Mouse (Mus musculus) kidney, embryonic 14.5 days (tissue): Measurements from ENCODE around the gene Guca1b. TPM values are rescaled to one million over a fixed set of nuclear protein-coding genes. Genes with fewer than 3 reads are reported as not detected.

Experiments
- ATAC-seq: fragments of 200-750 bp; cut with Nextera tagmentation; 2 replicates; pipeline ENCODE4 v1.8.0; 2017; ENCODE audit warnings: moderate number of reproducible peaks, mild to moderate bottlenecking, moderate TSS enrichment, moderate library complexity; ENCODE audit not compliant: low FRiP score, low TSS enrichment
- H3K27ac ChIP-seq: fragments of 300-500 bp; sonication (generic); 2 replicates; pipeline ENCODE4 v1.5.1; 2014; ENCODE audit warnings: low read depth, mild to moderate bottlenecking, low read length, moderate library complexity, mixed read lengths
- H3K27me3 ChIP-seq: fragments of 300-500 bp; sonication (generic); 2 replicates; pipeline ENCODE4 v1.6.1; 2014; ENCODE audit warnings: mild to moderate bottlenecking, low read length; ENCODE audit not compliant: control insufficient read depth, insufficient read depth
- H3K36me3 ChIP-seq: fragments of 300-500 bp; sonication (generic); 2 replicates; pipeline ENCODE4 v1.6.1; 2014; ENCODE audit warnings: low read length, mixed read lengths; ENCODE audit not compliant: control insufficient read depth, insufficient read depth
- H3K4me1 ChIP-seq: fragments of 300-500 bp; sonication (generic); 2 replicates; pipeline ENCODE4 v1.6.1; 2014; ENCODE audit warnings: low read length, mixed read lengths; ENCODE audit not compliant: control insufficient read depth, insufficient read depth
- H3K4me2 ChIP-seq: fragments of 300-500 bp; sonication (generic); replicated peaks from 2 replicates; pipeline ENCODE4 v1.6.1; 2014; ENCODE audit warnings: low read depth, mild to moderate bottlenecking, low read length
- H3K4me3 ChIP-seq: fragments of 300-500 bp; sonication (generic); 2 replicates; pipeline ENCODE4 v1.5.1; 2014; ENCODE audit warnings: mild to moderate bottlenecking, low read length
- H3K9ac ChIP-seq: fragments of 300-500 bp; sonication (generic); 2 replicates; pipeline ENCODE4 v1.6.1; 2014; ENCODE audit warnings: low read depth, mild to moderate bottlenecking, low read length, moderate library complexity
- H3K9me3 ChIP-seq: fragments of 300-500 bp; sonication (generic); 2 replicates; pipeline ENCODE4 v1.6.1; 2016; ENCODE audit warnings: low read length; ENCODE audit not compliant: control insufficient read depth
- WGBS: fragments of 180-500 bp; shearing (Covaris S2); extraction: QIAGEN DNeasy Blood & Tissue Kit; methylation state at CpG from one replicate; pipeline ENCODE4 v1.1.7; 2014; 5-methylcytosine and 5-hydroxymethylcytosine counted together
- polyA plus RNA-seq: library from polyadenylated mRNA; unstranded; fragments of >200 nt; fragmentation: Nextera tagmentation; extraction: Ambion mirVana; gene quantifications from 2 replicates; pipeline ENCODE4 v1.2.1, GENCODE M21; 2014

Guca1b gene
- 0.46 and 0.57 TPM in 2 replicates for polyA plus RNA-seq

- H3K9me3 ChIP-seq = peaks cover 2% of the 10 kb centered on the region; the same call in 1 of the 2 replicates
- ATAC-seq = no peak
- no peak within 1 kb of the TSS for H3K4me3 ChIP-seq
- H3K36me3 ChIP-seq = peaks cover 13% of the 10 kb centered on the region
- no peak within 1 kb of the TSS for H3K9ac ChIP-seq
- no peaks in the 10 kb centered on the region for H3K27me3 ChIP-seq
- no peak within 1 kb of the TSS for H3K27ac ChIP-seq
- 36% methylated on average over 10 of the region's 10 CpGs for WGBS
- 0 out of 2 replicates have a peak, but pooled peaks cover 2% of the 10 kb centered on the region for H3K4me1 ChIP-seq
- H3K4me2 ChIP-seq = no peak within 1 kb of the TSS
These were observed at the start of gene Guca1b for GRCm38 (mm10) chr17:47385145-47385544. Gene Guca1b (plus strand): TSS chr17:47385393.

DNA sequence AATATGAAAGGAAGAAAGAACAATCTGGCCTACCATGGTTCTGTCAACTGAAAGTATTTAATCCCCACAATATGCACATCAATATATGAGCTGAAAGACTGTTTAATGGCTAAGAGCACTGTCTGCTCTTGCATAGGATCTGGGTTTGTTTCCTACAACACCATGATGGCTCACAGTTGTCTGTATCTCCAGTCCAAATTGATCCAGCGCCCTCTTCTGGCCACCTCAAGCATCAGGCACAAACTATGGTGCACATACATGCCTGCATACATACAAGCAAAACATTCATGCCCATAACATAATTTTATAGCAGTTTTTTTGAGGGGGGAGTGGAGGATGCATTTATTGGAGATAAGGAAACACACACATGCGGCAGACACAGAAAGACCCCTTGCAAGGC, 42.1 kb upstream of the Guca1b start:
- ATAC-seq = no peak
- H3K9me3 ChIP-seq = peaks cover 6% of the 10 kb centered on the region
- no peak overlapping the region for H3K4me2 ChIP-seq
- 81% methylated on average over 2 of the region's 2 CpGs for WGBS
- no peak overlapping the region for H3K27ac ChIP-seq
- H3K4me3 ChIP-seq = no peak overlapping the region
- no peak overlapping the region for H3K9ac ChIP-seq
- H3K36me3 ChIP-seq = peaks cover 77% of the 10 kb centered on the region
- H3K4me1 ChIP-seq = no peaks in the 10 kb centered on the region
- H3K27me3 ChIP-seq = no peaks in the 10 kb centered on the region

GRCm38 (mm10) chr17:47349721-47350319, 35.4 kb upstream of the Guca1b start:
- no peak overlapping the region for H3K9ac ChIP-seq
- H3K4me3 ChIP-seq = no peak overlapping the region
- WGBS = 89% methylated on average over 3 of the region's 3 CpGs
- H3K27me3 ChIP-seq = no peaks in the 10 kb centered on the region
- H3K27ac ChIP-seq = no peak overlapping the region
- no peak for ATAC-seq
- peaks cover 40% of the 10 kb centered on the region for H3K9me3 ChIP-seq
- peaks cover 84% of the 10 kb centered on the region for H3K36me3 ChIP-seq
- H3K4me1 ChIP-seq = no peaks in the 10 kb centered on the region
- no peak overlapping the region for H3K4me2 ChIP-seq

DNA sequence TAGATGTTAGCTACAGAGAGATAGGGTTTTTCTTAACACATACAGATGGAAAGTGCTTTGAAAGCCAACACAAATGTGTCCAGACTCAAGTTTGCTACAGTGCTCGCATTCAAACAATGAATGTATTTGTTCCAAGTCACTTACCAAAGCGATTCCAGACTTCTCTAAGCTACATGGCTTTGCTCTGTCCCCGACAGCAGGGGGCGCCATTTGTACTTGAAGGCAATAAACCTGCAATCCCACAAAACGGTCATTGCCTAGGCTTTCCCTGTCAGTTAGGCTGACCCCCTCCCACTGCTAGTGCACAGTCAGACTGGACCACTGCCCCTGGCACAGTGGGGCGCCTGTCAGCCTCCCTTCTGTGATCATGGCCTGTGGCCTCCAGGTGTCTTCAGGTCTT, 25.2 kb upstream of the Guca1b start:
- no peak for ATAC-seq
- Histone ChIP-seq H3K4me2 (no peak overlapping the region), H3K4me1 (no peaks in the 10 kb centered on the region), H3K4me3 (no peak overlapping the region), H3K9ac (no peak overlapping the region), H3K36me3 (peaks cover 46% of the 10 kb centered on the region), H3K27me3 (no peaks in the 10 kb centered on the region), H3K27ac (no peak overlapping the region), H3K9me3 (no peaks in the 10 kb centered on the region)
- WGBS = 62% methylated on average over 6 of the region's 6 CpGs

DNA sequence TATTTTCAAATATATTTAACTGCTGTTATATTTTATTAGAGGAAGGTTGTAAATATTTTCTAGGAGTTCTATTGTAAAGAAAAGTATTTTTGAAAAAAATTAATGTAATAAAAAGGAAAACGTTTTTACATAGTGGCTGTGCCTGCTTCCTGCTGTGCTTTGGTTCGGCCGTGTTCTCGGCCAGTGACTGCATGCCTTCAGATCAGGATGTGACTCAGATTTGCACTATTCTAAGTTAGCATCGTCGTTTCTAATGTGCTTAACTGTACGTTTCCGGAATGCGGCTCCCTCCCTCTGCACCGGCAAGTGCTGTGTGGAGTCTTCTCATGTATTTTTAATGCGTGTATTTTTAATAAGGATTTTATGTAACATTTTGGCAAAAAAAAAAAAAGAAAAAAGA, 23.9 kb upstream of the Guca1b start:
- Histone ChIP-seq H3K9me3 (no peaks in the 10 kb centered on the region), H3K4me2 (no peak overlapping the region), H3K4me3 (no peak overlapping the region), H3K9ac (no peak overlapping the region), H3K36me3 (peaks cover 33% of the 10 kb centered on the region), H3K27me3 (no peaks in the 10 kb centered on the region), H3K27ac (no peak overlapping the region), H3K4me1 (no peaks in the 10 kb centered on the region)
- WGBS = 87% methylated on average over 11 of the region's 11 CpGs
- no peak for ATAC-seq

DNA sequence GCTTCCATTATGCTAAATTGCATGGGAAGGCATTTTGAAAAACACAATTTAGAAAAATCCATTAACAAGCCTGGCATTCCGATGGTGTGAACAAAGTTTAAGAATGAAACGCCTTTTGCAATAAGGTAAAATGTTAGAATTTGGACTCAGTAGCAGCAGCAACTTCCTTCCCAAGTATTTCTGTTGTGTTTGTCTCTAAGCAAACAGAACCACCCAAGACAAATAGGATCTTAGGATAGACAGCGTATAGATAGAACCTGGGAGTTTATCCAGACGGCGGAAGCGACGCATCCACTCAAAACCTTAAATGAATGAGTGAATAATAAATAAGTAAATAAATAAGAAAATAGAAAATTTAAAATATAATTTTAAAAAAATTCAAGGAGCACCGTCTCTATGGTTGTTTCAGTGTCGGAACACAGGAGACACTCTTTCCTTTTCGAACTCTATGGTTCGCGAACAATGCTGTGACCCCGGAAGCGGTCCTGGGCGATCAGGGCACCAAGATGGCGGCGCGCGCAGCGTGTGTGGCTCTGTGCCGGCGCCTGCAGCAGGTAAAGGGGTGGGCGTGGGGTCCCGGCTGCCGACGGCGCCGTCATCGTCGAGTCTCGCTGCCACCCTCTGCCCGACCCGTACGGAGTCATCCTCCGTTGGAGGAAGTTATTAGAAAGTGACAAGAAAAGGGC, 16.6 kb upstream of the Guca1b start, which contains the start of gene Mrps10:
Mrps10 (plus strand) TSS at position 487 of the 686 bp plus-strand sequence.
- 4% methylated on average over 35 of the region's 35 CpGs for WGBS
- peak within 1 kb of the TSS; percentile 65 for H3K4me3 ChIP-seq
- no peaks in the 10 kb centered on the region for H3K4me1 ChIP-seq
- H3K27ac ChIP-seq = peak within 1 kb of the TSS; percentile 47; the same call in 1 of the 2 replicates
- peaks cover 14% of the 10 kb centered on the region for H3K36me3 ChIP-seq
- H3K9ac ChIP-seq = peak within 1 kb of the TSS; percentile 72
- peak within 1 kb of the TSS; percentile 68 for H3K4me2 ChIP-seq
- H3K9me3 ChIP-seq = no peaks in the 10 kb centered on the region
- H3K27me3 ChIP-seq = no peaks in the 10 kb centered on the region
- ATAC-seq = peak; percentile 88

GRCm38 (mm10) chr17:47369087-47369443, 16.1 kb upstream of the Guca1b start:
- Histone ChIP-seq H3K4me2 (peak overlapping the region; percentile 68), H3K4me3 (peak overlapping the region; percentile 65), H3K36me3 (peaks cover 19% of the 10 kb centered on the region), H3K27ac (peak overlapping the region; percentile 47; the same call in 1 of the 2 replicates), H3K27me3 (no peaks in the 10 kb centered on the region), H3K9me3 (no peaks in the 10 kb centered on the region), H3K4me1 (no peaks in the 10 kb centered on the region), H3K9ac (peak overlapping the region; percentile 72)
- WGBS = 2% methylated on average over 20 of the region's 20 CpGs
- ATAC-seq = peak; percentile 21; the same call in 1 of the 2 replicates

DNA sequence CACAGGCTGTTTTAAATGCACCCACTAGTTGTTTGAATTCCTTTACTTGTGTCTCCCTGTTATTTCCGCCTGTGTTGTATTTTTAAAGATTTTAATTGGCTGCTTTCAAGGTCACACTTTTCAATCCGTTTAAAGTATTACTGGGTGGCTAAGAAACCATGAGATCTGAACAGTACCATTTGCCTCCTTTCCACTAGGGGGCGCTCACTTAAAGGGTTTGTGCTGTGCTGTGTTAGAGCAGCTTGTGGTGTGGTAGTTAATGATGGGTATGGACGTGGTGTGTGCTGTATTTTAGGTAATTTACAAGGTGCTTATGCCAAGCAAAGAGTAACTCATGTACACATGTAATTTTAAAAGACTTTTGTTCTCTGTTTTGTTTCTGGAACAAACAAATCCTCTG, 13.7 kb upstream of the Guca1b start:
- 0 out of 2 replicates have a peak, but pooled peaks have one; percentile 59 for ATAC-seq
- WGBS = 11% methylated on average over 4 of the region's 4 CpGs

DNA sequence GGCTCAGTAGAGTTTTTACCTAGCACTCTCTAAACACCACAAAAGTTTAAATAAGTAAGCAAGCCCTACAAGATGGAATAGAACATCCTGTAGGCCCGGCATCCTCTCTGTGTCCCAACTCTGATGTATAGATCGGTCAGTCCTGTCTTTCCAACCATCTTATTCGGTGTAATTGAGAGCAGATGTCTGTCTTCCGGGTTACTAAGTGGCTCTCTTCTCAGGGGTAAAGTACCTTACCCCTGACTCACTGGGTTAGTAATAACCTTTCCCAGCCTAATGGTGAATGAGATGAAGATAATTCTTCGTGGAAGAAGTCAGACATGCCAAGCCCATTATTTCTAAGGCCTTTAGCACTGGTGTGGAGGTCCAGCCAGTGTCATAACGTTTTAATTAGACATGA, 11.2 kb upstream of the Guca1b start:
- peaks cover 66% of the 10 kb centered on the region for H3K36me3 ChIP-seq
- WGBS = 87% methylated on average over 6 of the region's 6 CpGs

More for the DNA sequence above, 13.7 kb upstream of the Guca1b start:
- no peak overlapping the region for H3K4me3 ChIP-seq
- no peaks in the 10 kb centered on the region for H3K4me1 ChIP-seq
- H3K4me2 ChIP-seq = no peak overlapping the region
- no peak overlapping the region for H3K9ac ChIP-seq
- H3K9me3 ChIP-seq = no peaks in the 10 kb centered on the region
- no peak overlapping the region for H3K27ac ChIP-seq
- H3K27me3 ChIP-seq = no peaks in the 10 kb centered on the region
- peaks cover 42% of the 10 kb centered on the region for H3K36me3 ChIP-seq

More for the DNA sequence above, 11.2 kb upstream of the Guca1b start:
- Histone ChIP-seq H3K4me1 (no peaks in the 10 kb centered on the region), H3K27ac (no peak overlapping the region), H3K9me3 (no peaks in the 10 kb centered on the region), H3K9ac (no peak overlapping the region), H3K27me3 (no peaks in the 10 kb centered on the region), H3K4me2 (no peak overlapping the region), H3K4me3 (no peak overlapping the region)
- ATAC-seq = no peak
